Comparison of ENCODE assay signal across 1 mouse cellular context in the genomic region with DNA sequence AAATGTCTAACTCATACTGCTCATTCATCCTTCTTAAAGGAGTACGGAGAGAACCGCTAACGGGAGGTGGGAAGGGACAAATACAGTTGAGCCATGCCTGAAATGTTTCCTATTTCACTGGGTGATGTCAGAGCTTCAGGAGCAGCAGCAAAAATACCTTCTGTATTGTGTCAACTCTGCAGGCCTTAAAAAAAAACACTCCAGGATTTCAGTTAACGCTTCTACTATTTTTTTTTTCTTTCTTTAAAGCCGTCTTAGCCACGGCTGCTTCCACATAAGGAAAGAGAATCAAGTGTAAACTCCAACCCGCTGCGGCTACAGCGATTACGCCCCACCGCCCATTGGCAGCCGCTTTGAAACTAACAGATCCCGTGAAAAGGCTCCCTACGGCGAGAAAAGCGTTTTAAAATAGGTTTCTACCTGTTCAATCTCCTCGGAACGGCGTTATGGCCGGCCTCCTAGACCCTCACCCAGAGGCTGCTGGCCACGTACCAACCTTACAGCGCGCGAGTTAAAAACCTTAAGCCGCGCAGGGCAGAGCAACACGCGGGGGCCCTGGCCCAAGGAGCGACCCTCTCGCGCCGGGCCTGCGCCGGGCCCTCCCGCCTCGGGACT.
A peak's percentile ranks its signal among the peaks of the same experiment; 100 is the strongest.
TF ChIP-seq lines count a peak whose summit lies in the region.

No protein-coding gene starts in this region.

TF ChIP-seq in MEL, 35 proteins besides CTCF, POLR2A, EP300 and RAD21 (continued from another document):
- no peak for TF ChIP-seq USF2 (IDR thresholded peaks at IDR 0.05; ENCODE audit: borderline replicate concordance in 1 of 2, insufficient read depth in 1 of 2, low read depth in 1 of 2, low read length in 2 of 2)
- 0 out of 2 replicates have a peak, but pooled peaks have one; percentile 68 for TF ChIP-seq CHD1 (IDR thresholded peaks at IDR 0.05; ENCODE audit: low read depth, low read length)
- TF ChIP-seq MAX (IDR thresholded peaks at IDR 0.05; ENCODE audit: low read length): peak; percentile 36; the same call in 1 of the 2 replicates
- TF ChIP-seq ETS1 (IDR thresholded peaks at IDR 0.05; ENCODE audit: low read depth, low read length): 0 out of 2 replicates have a peak, but pooled peaks have one; percentile 22
- TF ChIP-seq ZNF384 (IDR thresholded peaks at IDR 0.05; ENCODE audit: low read depth, low read length): peak; percentile 68; the same call in 1 of the 2 replicates
- TF ChIP-seq NRF1 (IDR thresholded peaks at IDR 0.05; ENCODE audit: insufficient read depth, low read depth, low read length, poor library complexity, severe bottlenecking): no peak
- no peak for TF ChIP-seq ZMIZ1 (IDR thresholded peaks at IDR 0.05; ENCODE audit: low read depth, low read length)
- TF ChIP-seq MYB (IDR thresholded peaks at IDR 0.05; ENCODE audit: low read depth, low read length): 0 out of 2 replicates have a peak, but pooled peaks have one; percentile 12
- TF ChIP-seq SIN3A (IDR thresholded peaks at IDR 0.05; ENCODE audit: low read length): peak; percentile 60; the same call in 1 of the 2 replicates
